Mouse (Mus musculus) large intestine, adult 2 months (tissue): ENCODE data around the gene Ssx2ip. TPM values are rescaled to one million over a fixed set of nuclear protein-coding genes. Genes with fewer than 3 reads are reported as not detected.
A peak's percentile ranks its signal among the peaks of the same experiment; 100 is the strongest.

ENCODE experiments used
- DNase-seq: peaks from one replicate; pipeline ENCODE4 v3.0.0-alpha.2; 2012; ENCODE audit warnings: low read depth, low spot score
- WGBS: fragments of 180-500 bp; shearing (Covaris S2); methylation state at CpG from one replicate; pipeline ENCODE4 v1.1.7; 2018; 5-methylcytosine and 5-hydroxymethylcytosine counted together
- polyA plus RNA-seq: library from polyadenylated mRNA; depleted of rRNA; stranded (reverse); fragments of >200 nt; gene quantifications from 2 replicates; pipeline ENCODE4 v1.2.3, GENCODE M21; 2012

The Ssx2ip gene
- polyA plus RNA-seq, 1 experiment, result 9.8 TPM

- WGBS, result 88% methylated on average over 4 of the region's 4 CpGs
- DNase-seq, result no peak
Measured at GRCm38 (mm10) chr3:146397847-146398246, 6.6 kb upstream of the Ssx2ip start.

DNA sequence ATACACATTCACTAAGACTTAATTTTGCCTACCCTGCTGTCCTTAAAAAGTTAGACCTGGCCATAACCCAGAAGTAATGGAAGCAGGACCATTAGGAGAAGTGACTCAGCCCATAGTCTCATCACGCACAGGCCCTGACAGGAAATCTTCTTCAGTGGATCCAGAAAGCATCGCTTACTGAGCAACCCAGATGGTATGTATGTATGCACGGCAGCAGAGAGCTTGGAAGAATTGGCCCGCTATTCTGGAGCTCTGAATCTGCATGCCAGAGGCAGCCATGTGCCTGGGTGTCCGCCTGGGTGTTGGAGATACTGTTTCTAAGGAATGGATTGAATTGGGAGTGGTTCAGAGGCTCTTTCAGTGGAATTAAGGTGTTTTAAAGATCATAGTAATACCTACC lies 5.2 kb upstream of the Ssx2ip start:
- DNase-seq, result no peak
- 84% methylated on average over 5 of the region's 5 CpGs for WGBS

DNA sequence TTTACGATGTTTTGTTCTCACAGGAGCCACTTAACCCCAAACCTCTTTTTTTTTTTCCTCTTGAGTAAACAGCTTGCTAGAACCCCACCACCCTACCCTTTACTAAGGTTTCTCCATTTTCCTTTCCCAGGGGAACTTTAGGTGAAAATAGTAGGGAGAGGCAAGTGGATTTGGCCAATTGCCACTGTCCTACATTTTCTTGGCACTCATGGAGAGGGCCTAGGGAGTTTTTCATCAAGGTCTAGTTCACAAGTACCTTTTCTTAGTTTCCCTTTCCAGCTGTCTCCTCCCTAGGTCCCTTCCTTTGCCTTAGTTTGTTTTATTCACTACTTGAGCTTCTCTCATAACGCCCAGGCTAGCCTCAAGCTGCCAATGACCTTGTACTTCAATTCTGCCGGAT lies 672 bp upstream of the Ssx2ip start:
- 17% methylated on average over 3 of the region's 3 CpGs for WGBS
- DNase-seq, result no peak

DNA sequence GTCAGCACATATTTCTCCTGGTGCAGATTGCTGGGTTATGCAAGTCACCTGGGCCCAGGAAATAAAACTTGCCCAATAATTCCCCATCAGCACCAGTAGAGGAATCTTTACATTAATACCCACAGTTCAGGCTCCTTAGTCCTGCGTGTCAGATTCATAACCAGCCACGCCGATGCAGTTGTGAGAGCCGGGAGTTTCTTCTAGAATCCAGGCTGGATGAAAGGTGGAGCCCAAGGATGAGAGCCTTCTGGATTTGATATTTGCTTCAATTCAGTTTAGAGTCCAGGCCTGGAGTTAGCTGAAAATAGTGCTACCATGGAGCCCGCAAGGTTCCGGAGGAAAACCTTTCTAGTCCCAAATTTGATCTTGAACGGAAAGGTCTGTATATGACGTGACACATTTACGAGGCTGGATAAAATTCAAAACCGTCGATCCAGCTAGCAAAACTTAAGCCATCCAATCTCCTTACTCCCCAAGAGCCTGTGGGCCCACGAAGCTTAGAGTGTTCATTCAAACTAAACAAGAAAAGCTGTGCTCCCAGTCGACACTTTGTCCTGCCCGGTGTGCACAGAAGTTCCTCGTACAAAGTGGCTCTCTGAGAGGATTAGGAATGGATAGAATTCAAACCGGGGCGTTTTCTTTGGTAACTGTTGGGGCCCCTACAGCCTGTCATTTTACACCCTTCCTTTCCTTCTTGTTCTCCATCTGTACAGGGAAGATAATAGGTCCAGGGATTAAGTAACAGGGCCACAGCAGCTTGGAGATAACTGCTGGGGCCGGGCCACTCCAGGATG lies 968 bp downstream of the Ssx2ip start:
- DNase-seq, result peak; percentile 18
- WGBS, result 15% methylated on average over 18 of the region's 18 CpGs

- 39% methylated on average over 5 of the region's 5 CpGs for WGBS
- peak; percentile 54 for DNase-seq
Measured at GRCm38 (mm10) chr3:146406007-146406341, 1.5 kb downstream of the Ssx2ip start.

DNA sequence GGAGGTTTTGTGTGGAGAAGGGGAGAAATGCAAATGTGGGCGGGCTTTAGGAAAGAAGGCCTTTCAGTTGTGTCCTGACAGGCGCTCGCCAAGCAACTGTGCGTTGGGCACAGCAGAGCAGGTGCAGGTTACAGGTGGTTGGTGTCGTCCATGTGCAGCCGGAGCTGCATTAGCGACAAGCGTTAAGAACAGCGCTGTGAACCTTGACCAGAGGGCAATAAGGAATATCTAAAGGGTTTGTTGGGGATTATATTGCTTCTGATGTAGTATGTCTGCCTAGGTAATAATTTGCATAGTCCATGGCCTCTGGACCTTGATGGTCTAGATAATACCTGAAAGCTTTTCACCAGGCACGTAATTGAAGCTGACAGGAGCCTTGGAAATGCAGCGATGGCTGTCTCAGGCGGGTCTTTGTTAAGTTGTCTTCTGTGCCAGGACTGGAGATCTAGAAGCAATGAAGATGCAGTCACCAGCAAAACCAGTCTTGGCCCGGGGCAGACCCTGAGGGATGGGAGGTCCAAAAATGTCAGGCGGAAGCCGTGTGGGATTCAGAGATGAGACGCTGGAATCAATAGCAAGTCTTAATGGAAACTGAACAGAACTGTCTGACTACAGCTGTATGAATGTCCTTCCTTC lies 2.8 kb downstream of the Ssx2ip start:
- peak; percentile 83 for DNase-seq
- WGBS, result 34% methylated on average over 16 of the region's 16 CpGs

GRCm38 (mm10) chr3:146410114-146410513 lies 5.7 kb downstream of the Ssx2ip start:
- no peak for DNase-seq
- 72% methylated on average over 7 of the region's 7 CpGs for WGBS

DNA sequence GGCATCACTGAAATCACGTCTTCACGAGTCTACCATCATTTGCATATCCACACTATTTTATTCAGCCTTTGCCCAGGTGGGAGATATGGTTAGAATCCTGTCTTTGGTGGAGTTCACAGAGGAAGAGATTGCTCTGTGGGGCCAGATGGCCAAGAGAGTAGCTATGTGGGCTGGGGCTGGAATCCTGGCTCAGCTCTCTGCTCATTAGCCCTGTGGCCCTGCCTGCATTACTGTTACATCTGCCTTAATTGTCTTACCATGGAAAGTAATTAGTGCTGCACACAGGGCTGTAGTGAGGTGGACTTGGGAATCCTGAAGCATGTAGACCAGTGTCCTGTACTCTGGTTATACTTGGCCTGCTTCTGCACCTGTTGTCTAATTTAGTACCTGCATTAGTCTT lies 7.6 kb downstream of the Ssx2ip start:
- WGBS, result 65% methylated on average over 2 of the region's 2 CpGs
- DNase-seq, result no peak

GRCm38 (mm10) chr3:146412480-146412879 lies 8.0 kb downstream of the Ssx2ip start:
- no peak for DNase-seq
- 92% methylated on average over 7 of the region's 7 CpGs for WGBS

GRCm38 (mm10) chr3:146413016-146413415 lies 8.6 kb downstream of the Ssx2ip start:
- DNase-seq, result no peak
- WGBS, result 90% methylated on average over 13 of the region's 13 CpGs

GRCm38 (mm10) chr3:146413992-146414391 lies 9.6 kb downstream of the Ssx2ip start:
- no peak for DNase-seq
- 50% methylated on average over 4 of the region's 4 CpGs for WGBS

- 87% methylated on average over 12 of the region's 12 CpGs for WGBS
- no peak for DNase-seq
Measured at GRCm38 (mm10) chr3:146414555-146414954, 10.1 kb downstream of the Ssx2ip start.

GRCm38 (mm10) chr3:146417873-146418272 lies 13.4 kb downstream of the Ssx2ip start:
- 94% methylated on average over 8 of the region's 8 CpGs for WGBS
- DNase-seq, result no peak

- DNase-seq, result no peak
- 93% methylated on average over 7 of the region's 7 CpGs for WGBS
Measured at GRCm38 (mm10) chr3:146418901-146419300, 14.5 kb downstream of the Ssx2ip start.

- DNase-seq, result no peak
- WGBS, result 94% methylated on average over 9 of the region's 9 CpGs
Measured at GRCm38 (mm10) chr3:146419534-146419933, 15.1 kb downstream of the Ssx2ip start.

DNA sequence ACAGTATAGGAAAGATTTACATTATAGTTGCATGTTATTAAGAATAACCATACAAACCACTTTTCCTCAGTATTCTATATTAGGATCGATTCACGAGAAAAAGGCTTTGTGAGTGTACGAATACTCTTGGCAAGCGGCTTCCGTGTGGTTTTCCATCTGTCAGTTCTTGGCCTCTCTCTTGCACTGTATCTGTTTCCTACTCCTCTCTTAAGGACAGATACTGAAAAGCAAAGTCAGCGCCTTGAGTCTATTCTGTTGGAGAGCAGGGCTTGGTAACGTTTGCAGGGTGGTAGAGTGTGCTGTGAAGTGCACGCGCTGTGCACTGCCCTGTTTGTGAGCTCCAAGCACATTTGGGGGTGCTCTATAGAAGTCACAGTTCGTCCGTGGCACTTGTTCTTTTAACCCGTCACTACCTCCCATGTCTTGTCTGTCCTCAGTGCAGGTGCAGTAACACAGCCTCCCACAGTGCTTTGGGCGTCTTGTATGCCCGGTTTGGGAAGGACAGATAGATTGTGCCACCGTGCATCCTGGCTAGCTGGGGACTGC lies 15.6 kb downstream of the Ssx2ip start:
- no peak for DNase-seq
- 89% methylated on average over 15 of the region's 15 CpGs for WGBS

DNA sequence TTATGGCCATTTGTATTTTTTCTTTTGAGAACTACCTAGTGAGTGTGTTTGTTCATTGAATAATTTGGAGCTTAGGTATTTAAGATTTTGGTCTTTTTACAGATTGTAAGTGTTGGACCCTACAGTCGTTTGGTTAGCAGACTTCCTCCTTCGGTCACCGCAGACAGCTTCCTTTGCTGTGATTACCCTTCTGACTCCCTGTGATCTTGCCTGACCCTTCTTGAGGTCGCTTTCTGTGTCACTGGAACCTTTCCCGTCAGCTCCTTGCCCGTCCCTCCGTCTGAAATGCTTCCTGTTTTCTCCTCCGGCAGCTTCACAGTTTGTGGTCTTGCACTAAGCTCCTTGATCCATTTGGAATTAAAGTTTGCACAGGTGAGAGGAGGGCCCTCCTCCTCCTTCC lies 17.3 kb downstream of the Ssx2ip start:
- WGBS, result 52% methylated on average over 8 of the region's 8 CpGs
- DNase-seq, result no peak

- WGBS, result 87% methylated on average over 7 of the region's 7 CpGs
- DNase-seq, result no peak
Measured at GRCm38 (mm10) chr3:146423710-146424109, 19.3 kb downstream of the Ssx2ip start.

- DNase-seq, result no peak
- 56% methylated on average over 7 of the region's 7 CpGs for WGBS
Measured at GRCm38 (mm10) chr3:146424306-146424900, 20.0 kb downstream of the Ssx2ip start.

GRCm38 (mm10) chr3:146425902-146426301 lies 21.5 kb downstream of the Ssx2ip start:
- DNase-seq, result no peak
- 94% methylated on average over 7 of the region's 7 CpGs for WGBS

DNA sequence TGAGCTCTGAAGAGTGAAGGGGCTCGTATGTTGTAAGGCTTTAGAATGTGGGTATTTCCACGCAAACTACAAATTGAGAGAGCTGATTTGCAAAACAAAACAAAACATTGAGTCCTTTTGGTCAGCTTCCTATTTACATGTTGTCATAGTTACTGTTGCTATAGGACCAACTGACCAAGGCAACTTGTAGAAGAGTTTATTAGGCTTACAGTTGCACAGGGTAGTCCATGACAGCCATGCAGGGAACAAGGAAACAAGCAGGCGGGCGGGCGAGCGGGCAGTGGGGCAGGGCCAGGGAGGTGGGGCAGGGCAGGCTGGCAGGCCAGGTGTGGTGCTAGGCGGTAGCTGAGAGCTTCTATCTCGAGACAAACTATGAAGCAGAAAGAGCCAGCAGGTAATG lies 22.0 kb downstream of the Ssx2ip start:
- 56% methylated on average over 8 of the region's 8 CpGs for WGBS
- DNase-seq, result no peak
